Mouse (Mus musculus): ENCODE data around the gene Nlgn1. TPM values are rescaled to one million over a fixed set of nuclear protein-coding genes. Genes with fewer than 3 reads are reported as not detected.

Nlgn1 gene
- total RNA-seq, 1 experiment from 2014 or later = not detected

DNA sequence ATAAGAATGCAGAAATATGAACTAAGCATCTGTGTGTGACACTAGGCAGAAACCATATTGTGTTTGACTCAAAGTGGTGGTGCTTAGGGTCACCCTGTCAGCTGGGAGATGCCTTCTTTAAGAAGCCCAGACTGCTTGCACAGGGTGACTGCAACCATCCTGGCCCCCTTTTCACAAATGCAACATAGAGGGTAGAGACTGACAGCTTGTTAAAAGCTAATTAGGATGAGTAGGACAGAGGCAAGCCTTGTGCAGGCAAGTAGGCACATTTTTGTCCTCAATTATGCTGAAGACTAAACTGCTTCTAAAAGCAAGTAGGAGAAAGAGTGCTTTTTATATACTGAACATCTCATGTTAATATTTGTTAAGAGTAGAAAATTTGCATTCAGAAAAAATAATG is 558.8 kb downstream of the Nlgn1 start:
- ATAC-seq (replicated peaks in 1 of 2; ENCODE audit: insufficient read depth in 1 of 2, low FRiP score in 2 of 2, low TSS enrichment in 1 of 2, low read depth in 1 of 2, poor library complexity in 2 of 2, severe bottlenecking in 2 of 2) = no peak

DNA sequence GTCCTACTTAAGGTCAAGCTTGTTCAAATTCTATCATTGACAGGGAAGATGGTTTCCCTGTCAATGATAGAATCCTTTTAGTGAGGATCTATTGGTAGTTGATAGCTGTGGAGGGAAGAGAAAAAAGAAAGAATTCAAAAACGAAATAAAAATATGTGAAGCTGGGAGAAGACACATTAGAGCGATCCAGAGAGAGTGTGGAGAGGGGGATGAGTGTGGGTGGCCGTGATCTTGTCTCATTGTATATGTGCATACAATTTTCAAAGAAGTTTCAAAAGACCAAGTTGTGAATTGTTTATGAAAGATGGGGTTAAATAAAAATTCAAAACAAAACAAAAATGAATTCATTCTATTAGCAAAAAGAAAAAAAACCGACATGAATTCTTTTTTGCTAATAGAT is 568.6 kb downstream of the Nlgn1 start:
- no peak for ATAC-seq (replicated peaks in 1 of 2; ENCODE audit: insufficient read depth in 1 of 2, low FRiP score in 2 of 2, low TSS enrichment in 1 of 2, low read depth in 1 of 2, poor library complexity in 2 of 2, severe bottlenecking in 2 of 2)

DNA sequence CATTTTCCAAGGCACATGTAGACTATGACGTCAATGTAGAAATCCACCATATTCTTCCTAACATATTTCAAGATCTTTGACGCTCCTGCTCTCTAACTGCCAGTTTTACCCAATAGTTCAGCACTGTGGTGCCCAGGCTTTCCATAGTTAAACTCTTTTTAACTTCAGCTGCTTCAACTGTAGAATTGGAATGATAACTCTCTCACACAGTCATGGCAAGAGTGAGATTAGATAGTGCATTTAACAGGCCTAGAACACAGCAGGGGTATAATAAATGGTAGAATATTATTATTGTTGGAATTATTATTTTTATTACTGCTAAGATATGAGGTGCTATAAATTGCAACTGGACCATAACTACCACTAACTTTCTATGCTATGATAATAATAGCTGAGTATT is 574.4 kb downstream of the Nlgn1 start:
- ATAC-seq (replicated peaks in 1 of 2; ENCODE audit: insufficient read depth in 1 of 2, low FRiP score in 2 of 2, low TSS enrichment in 1 of 2, low read depth in 1 of 2, poor library complexity in 2 of 2, severe bottlenecking in 2 of 2) = no peak

DNA sequence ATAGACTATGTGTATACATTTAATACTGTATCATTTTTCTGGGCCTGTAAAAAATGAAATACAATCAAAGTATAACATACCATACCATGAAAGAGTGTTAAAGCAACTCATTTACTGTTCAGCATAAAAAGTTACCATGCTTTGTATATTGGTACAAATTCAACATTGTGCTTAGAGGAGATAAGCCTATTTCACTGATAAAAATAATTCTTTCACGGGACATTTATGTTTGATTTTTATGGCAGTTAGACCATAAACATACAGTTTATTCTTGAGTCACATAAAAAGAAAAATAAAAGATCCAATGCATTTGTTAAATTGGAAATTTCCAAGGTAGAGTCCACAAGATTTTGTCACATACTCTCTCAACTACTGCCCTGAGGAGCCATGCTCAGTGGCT is 608.1 kb downstream of the Nlgn1 start:
- ATAC-seq (replicated peaks in 1 of 2; ENCODE audit: insufficient read depth in 1 of 2, low FRiP score in 2 of 2, low TSS enrichment in 1 of 2, low read depth in 1 of 2, poor library complexity in 2 of 2, severe bottlenecking in 2 of 2) = no peak

DNA sequence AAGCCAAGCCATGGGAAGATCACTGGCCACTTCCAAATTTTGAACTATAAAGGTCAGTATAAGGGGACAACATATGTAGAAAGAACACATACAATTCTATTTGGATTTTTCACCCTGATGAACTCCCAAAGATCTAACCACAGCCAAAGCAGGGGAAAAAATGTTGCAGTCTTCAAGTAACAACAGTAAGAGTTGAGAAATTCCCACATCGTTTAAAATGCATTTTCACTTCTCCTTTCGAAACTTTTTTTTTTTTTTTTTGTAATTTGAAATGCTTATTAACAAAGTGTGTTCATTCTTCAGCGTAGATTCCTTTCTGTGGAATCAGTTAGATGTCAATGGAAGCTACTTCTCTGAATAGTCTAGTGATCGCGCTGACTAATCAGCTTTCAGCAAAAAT is 610.8 kb downstream of the Nlgn1 start:
- ATAC-seq (replicated peaks in 1 of 2; ENCODE audit: insufficient read depth in 1 of 2, low FRiP score in 2 of 2, low TSS enrichment in 1 of 2, low read depth in 1 of 2, poor library complexity in 2 of 2, severe bottlenecking in 2 of 2) = no peak

DNA sequence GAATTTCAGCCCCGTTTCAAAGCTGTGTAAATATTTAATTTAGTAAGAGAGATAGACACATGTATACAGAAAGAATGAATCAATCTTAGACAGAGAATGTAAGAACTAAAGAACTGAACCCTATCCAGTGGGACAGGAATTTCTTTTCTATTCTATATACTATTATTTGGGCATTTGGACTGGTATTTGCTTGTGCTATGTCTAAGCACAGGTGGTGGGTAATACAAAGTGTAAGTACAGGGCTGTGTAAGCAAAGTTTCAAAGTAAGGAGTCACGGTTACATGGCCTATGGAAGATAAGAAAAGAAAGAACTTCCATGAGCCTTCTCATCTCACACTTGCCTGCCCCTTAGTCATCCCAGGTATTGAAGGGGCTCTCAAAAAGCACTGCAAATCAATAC is 624.9 kb downstream of the Nlgn1 start:
- ATAC-seq (replicated peaks in 1 of 2; ENCODE audit: insufficient read depth in 1 of 2, low FRiP score in 2 of 2, low TSS enrichment in 1 of 2, low read depth in 1 of 2, poor library complexity in 2 of 2, severe bottlenecking in 2 of 2) = no peak

DNA sequence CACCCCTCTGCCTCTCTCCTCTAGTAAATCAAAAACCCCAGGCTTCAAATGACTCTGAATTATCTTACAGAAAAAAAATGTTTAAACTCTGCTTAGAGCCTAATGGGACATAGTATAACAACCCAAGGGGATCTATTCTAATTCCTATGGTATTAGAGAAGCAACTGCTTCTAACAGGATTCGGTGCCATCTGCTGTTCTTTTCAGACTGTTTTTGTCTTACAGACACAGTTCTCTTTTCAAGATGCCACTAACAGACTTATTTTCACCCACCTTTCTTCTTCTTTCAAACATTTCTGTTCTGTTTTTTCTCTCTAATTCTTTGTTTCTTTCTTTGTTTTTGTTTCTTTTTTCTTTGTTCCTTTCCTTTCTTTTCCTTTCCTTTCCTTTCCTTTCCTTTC is 635.0 kb downstream of the Nlgn1 start:
- no peak for ATAC-seq (replicated peaks in 1 of 2; ENCODE audit: insufficient read depth in 1 of 2, low FRiP score in 2 of 2, low TSS enrichment in 1 of 2, low read depth in 1 of 2, poor library complexity in 2 of 2, severe bottlenecking in 2 of 2)

DNA sequence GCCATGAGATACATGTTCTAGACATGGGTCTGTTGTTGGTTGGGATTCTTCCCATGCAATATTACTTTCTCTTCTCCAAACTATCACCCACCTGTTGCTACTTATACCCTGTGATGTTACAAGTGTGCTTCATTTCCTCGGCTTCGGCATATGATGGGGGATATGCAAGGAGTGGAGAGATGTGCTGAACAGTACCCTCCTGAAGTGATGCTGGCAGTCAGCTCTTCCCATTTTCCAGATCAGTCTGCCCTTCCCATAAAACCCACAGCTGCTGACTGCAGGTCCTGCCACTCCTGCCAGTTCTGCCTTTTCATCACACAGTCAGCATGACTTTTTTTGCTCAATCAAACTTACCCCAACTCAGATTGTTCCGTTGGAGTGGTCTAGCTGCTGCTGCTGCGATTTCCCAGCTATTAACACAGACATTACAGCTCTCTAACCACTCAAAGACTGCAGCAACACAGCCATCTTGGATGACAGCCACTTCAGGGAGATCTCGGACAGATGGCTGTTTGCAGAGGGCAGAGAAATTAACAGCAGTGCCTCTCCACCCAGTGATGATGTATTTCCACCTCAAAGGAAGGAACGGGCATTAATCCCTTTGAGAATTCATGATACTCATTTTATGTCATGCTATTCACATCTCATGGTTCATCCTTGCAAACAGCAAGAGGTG is 643.3 kb downstream of the Nlgn1 start:
- ATAC-seq (replicated peaks in 1 of 2; ENCODE audit: insufficient read depth in 1 of 2, low FRiP score in 2 of 2, low TSS enrichment in 1 of 2, low read depth in 1 of 2, poor library complexity in 2 of 2, severe bottlenecking in 2 of 2) = no peak

DNA sequence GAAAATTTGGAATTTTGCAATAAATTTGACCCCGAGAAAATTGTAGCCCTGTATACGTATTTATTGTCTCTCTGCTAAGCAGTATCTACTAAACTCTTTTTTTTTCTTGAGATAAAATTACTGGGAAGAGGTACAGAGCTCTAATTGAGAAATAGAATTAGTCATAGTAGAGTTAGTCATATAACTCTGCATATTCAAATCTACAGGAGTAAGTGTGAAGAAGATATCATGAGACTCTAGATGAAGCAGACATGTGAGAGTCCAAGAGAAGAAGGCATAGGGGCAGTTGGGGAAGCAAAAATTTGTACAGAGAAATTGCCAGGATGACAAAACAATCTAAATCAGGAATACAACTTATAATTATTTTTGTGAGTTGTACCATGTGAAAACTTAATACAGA is 648.6 kb downstream of the Nlgn1 start:
- no peak for ATAC-seq (replicated peaks in 1 of 2; ENCODE audit: insufficient read depth in 1 of 2, low FRiP score in 2 of 2, low TSS enrichment in 1 of 2, low read depth in 1 of 2, poor library complexity in 2 of 2, severe bottlenecking in 2 of 2)

DNA sequence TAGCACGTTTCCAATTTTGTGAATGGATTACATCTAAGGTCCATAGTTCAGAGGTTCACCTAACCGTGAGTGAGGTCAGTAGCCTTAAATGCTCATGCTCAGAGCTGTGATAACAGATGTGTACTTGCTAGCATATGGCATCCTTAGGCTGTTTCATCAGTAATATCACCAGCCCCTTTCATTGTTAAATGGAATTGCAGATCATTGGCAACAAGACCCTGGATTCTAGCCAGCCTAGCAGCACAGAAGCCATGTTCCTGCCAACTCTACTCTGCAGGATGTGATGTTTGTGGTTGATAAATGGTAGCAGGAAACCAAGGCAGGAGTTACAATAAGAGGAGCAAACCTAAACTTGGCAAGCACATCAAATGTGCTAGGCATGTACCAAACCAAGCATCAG is 652.9 kb downstream of the Nlgn1 start:
- peak; percentile 98 to 99 for ATAC-seq (replicated peaks in 1 of 2; ENCODE audit: insufficient read depth in 1 of 2, low FRiP score in 2 of 2, low TSS enrichment in 1 of 2, low read depth in 1 of 2, poor library complexity in 2 of 2, severe bottlenecking in 2 of 2)

DNA sequence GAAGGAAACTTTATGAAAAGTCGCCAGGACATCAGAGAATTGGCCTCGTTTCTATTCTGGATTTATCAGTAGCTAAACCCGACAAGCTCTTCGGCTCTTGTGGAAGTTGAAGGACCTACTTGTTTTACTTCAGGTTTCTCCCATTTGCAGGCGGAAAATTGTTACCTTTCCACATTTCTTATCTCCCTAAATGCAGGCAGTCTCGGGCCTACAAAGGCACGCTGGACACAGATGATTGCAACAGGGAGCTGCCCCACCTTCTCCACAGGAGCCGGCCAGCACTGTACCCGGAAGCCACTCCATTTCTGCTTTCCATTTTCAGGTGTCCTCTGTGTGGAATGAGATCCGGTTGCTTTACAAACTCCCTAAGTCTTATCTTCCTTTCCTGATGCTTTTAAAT is 656.4 kb downstream of the Nlgn1 start:
- ATAC-seq (replicated peaks in 1 of 2; ENCODE audit: insufficient read depth in 1 of 2, low FRiP score in 2 of 2, low TSS enrichment in 1 of 2, low read depth in 1 of 2, poor library complexity in 2 of 2, severe bottlenecking in 2 of 2) = no peak

DNA sequence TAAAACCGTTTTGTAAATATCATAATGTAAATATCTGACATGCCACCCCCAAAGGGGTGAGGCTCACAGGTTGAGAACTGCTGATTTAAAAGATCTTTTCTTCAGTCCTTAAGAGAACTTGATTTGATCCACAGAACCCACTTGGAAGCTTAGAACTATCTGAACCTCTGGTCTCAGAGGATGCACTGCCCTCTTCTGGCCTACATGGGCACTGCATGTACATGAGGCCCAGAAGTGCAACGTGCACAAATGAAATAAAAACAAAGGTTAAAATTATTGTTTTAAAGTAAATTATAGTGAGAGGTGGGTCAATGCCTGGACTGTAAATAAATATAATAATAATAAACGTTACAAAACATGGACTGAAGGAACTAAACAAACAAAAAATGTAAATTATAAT is 657.2 kb downstream of the Nlgn1 start:
- ATAC-seq (replicated peaks in 1 of 2; ENCODE audit: insufficient read depth in 1 of 2, low FRiP score in 2 of 2, low TSS enrichment in 1 of 2, low read depth in 1 of 2, poor library complexity in 2 of 2, severe bottlenecking in 2 of 2) = no peak

DNA sequence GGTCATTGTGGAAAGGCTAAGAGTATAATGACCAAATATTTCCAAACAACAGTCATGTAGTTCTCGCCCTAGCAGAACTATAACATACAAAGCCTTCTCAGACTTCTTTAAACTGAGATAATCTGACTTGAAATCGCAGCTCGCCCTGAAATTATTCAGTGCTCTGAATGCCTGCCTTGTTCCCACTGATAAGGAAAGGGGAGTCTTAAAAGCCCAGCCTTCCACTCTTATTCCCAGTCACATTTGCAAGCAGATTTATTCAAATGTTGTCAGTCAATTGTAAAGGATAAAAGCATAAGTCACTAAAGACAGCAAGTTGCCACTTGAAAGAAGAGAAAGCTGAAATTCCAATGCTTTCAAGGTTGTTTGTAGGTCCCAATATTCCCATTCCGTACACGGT is 658.9 kb downstream of the Nlgn1 start:
- ATAC-seq (replicated peaks in 1 of 2; ENCODE audit: insufficient read depth in 1 of 2, low FRiP score in 2 of 2, low TSS enrichment in 1 of 2, low read depth in 1 of 2, poor library complexity in 2 of 2, severe bottlenecking in 2 of 2) = no peak

DNA sequence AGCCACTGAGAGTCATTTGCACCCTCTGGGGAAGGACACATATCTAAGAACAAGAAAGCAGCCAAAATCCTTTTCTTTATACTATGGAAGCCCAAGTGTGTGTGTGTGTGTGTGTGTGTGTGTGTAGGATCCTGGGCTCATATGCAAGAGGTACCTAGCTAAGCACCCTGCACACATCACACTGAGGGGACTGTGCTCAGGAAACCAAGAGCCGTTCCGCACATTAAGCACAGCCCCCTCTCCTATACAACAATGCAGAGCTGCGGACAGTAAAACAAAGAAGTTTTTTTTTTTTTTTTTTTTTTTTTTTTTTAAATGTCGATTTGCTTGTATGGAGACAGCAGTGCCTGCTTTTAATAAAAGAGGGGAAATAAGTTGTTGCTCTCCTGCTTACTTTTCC is 659.5 kb downstream of the Nlgn1 start:
- ATAC-seq (replicated peaks in 1 of 2; ENCODE audit: insufficient read depth in 1 of 2, low FRiP score in 2 of 2, low TSS enrichment in 1 of 2, low read depth in 1 of 2, poor library complexity in 2 of 2, severe bottlenecking in 2 of 2) = no peak

DNA sequence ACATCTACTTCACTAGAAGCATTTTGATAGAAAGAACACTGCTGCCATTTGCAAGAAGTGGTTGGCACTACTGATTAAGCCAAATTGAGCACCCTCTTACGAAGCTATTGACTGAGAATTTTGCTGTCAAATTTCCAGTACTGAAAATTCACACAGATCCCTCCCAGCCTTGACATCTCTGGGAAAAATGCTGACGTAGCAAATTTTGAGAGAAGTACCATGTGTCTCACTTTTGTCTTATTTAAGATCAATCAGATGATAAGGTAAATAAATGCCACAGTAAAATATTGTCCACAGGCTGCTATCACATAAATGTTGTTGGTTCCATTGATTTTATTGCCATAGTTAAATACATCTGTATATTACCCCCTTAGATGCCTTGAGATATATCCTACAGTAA is 668.8 kb downstream of the Nlgn1 start:
- no peak for ATAC-seq (replicated peaks in 1 of 2; ENCODE audit: insufficient read depth in 1 of 2, low FRiP score in 2 of 2, low TSS enrichment in 1 of 2, low read depth in 1 of 2, poor library complexity in 2 of 2, severe bottlenecking in 2 of 2)

DNA sequence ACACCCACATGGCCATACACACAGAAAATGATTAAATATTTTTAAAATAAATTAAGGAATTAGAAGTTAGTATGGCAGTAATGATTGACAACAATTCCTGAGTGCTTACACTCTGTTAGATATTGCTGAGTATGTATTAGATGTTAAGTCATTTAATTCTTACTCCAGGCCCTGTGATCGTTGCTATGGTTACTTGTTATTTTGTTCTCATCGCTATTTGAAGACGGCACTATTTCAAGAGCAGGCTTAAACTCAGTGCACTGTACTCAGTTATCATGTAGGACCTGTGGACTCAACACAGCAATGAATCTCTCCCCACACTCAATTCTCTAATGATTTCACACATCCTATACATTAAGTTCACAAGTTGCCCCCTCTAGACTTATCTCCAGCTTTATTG is 672.0 kb downstream of the Nlgn1 start:
- ATAC-seq (replicated peaks in 1 of 2; ENCODE audit: insufficient read depth in 1 of 2, low FRiP score in 2 of 2, low TSS enrichment in 1 of 2, low read depth in 1 of 2, poor library complexity in 2 of 2, severe bottlenecking in 2 of 2) = no peak

DNA sequence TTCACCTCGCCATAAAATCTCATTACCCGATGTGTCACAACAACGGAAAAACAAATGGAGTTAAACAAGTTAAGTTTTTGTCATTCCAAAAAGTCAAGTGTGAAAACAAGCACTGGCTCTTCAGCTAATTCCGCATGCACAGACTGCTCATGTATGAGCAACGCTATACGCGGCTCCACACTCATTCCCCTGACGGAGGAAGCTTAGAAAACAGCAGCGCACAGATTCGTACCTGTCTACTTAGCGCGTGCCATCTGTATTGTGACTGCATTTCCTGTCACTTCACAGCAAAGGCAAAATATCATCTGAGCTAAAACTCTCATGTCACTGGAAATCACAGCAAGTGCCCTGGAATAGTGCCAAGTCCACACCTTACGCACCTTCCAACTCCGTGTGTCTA is 674.3 kb downstream of the Nlgn1 start:
- no peak for ATAC-seq (replicated peaks in 1 of 2; ENCODE audit: insufficient read depth in 1 of 2, low FRiP score in 2 of 2, low TSS enrichment in 1 of 2, low read depth in 1 of 2, poor library complexity in 2 of 2, severe bottlenecking in 2 of 2)

DNA sequence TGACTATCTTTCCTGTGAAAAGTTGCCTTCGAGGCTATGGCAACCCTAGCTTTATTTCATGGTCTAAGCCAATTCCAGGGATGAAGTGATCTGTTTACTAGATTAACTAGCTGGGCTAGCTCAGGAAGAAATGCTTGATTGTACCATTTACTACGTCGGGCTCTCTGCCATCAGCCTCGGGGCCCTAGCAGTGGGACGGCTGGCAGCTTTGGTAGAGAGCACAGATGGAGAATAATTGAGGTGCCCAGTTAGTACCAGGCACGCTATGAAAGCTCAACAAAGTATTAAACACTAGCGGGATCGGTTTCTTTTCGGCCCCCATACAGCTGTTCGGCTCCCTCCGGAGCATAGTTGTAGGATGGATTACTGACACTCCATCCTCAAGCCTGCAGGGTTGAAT is 675.2 kb downstream of the Nlgn1 start:
- ATAC-seq (replicated peaks in 1 of 2; ENCODE audit: insufficient read depth in 1 of 2, low FRiP score in 2 of 2, low TSS enrichment in 1 of 2, low read depth in 1 of 2, poor library complexity in 2 of 2, severe bottlenecking in 2 of 2) = no peak

DNA sequence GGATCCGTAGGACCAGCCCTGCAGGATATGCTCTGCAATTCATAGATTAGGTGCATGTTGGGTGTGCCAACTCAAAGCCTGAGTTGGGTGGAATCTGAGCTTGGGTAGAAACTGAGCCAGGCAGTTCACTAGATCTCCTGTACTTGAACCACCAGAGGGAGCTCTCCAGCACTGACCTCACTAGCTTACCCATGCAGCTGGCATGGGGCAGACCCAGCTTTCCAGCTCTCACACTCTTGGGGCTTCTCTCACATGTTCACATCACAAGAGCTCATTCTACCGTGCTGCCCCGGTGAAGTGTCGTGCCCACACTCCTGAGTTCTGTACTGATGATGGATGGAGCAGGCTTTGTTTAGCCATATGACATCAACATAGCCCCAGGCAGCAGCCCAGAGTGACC is 679.2 kb downstream of the Nlgn1 start:
- peak; percentile 85 to 87 for ATAC-seq (replicated peaks in 1 of 2; ENCODE audit: insufficient read depth in 1 of 2, low FRiP score in 2 of 2, low TSS enrichment in 1 of 2, low read depth in 1 of 2, poor library complexity in 2 of 2, severe bottlenecking in 2 of 2)
